ENCODE assay signal across 28 mouse cellular contexts in genomic region chr13:101096856-101097255, GRCm38 (mm10).
DNase-seq lines count a peak whose midpoint lies in the region; ATAC-seq and TF ChIP-seq lines count a peak whose summit lies in the region.
"Had no signal": no experiment of that assay in that cellular context is flagged by ENCODE, and none has a peak within 500 bp of the region (broad histone marks: within the 10 kb centered on the region; RNA-seq: fewer than 3 reads in every experiment).

No protein-coding gene starts in this region.

- WGBS in lung, postnatal 0 days = 47% methylated on average over 1 of the region's 1 CpGs
- 26% methylated on average over 1 of the region's 1 CpGs for WGBS in lung, adult 2 months
- 86% methylated on average over 1 of the region's 1 CpGs for WGBS in heart, embryonic 10.5 days

- no peaks in the 10 kb centered on the region for H3K27me3 ChIP-seq in lung, postnatal 0 days (replicated peaks; ENCODE audit: insufficient read depth, low read length)
- H3K27me3 ChIP-seq in heart, embryonic 10.5 days (ENCODE audit: insufficient read depth, poor library complexity, severe bottlenecking) = no peaks in the 10 kb centered on the region
- H3K27me3 ChIP-seq: forebrain, embryonic 12.5 days; hindbrain, embryonic 15.5 days; limb, embryonic 13.5 days; liver, embryonic 12.5 days; lung, embryonic 15.5 days; Patski had no signal

- H3K4me1 ChIP-seq in lung, postnatal 0 days (ENCODE audit: insufficient read depth, low read depth, low read length) = no peaks in the 10 kb centered on the region
- H3K4me1 ChIP-seq in lung, adult 2 months (ENCODE audit: control insufficient read depth, insufficient read depth, low read length) = no peaks in the 10 kb centered on the region
- no peaks in the 10 kb centered on the region for H3K4me1 ChIP-seq in heart, embryonic 10.5 days
- H3K4me1 ChIP-seq: forebrain, embryonic 12.5 days; hindbrain, embryonic 10.5 days; hindbrain, embryonic 15.5 days; liver, embryonic 12.5 days; lung, embryonic 15.5 days had no signal

- H3K36me3 ChIP-seq in lung, postnatal 0 days (ENCODE audit: insufficient read depth, low read length) = no peaks in the 10 kb centered on the region
- H3K36me3 ChIP-seq in heart, embryonic 10.5 days = no peaks in the 10 kb centered on the region
- H3K36me3 ChIP-seq: forebrain, embryonic 12.5 days; hindbrain, embryonic 10.5 days; hindbrain, embryonic 15.5 days; limb, embryonic 13.5 days; liver, embryonic 12.5 days; lung, embryonic 15.5 days had no signal

- no peak overlapping the region for H3K9ac ChIP-seq in lung, postnatal 0 days (replicated peaks; ENCODE audit: low read depth)
- H3K9ac ChIP-seq: forebrain, embryonic 12.5 days; forebrain, postnatal 0 days; hindbrain, embryonic 15.5 days; limb, embryonic 13.5 days; liver, embryonic 12.5 days; lung, embryonic 15.5 days had no signal

- H3K4me2 ChIP-seq in lung, postnatal 0 days (replicated peaks; ENCODE audit: low read depth, low read length) = no peak overlapping the region
- H3K4me2 ChIP-seq: forebrain, embryonic 12.5 days; hindbrain, embryonic 15.5 days; limb, embryonic 13.5 days; liver, embryonic 12.5 days; lung, embryonic 15.5 days had no signal

- no peaks in the 10 kb centered on the region for H3K9me3 ChIP-seq in lung, postnatal 0 days (ENCODE audit: low read length)
- no peaks in the 10 kb centered on the region for H3K9me3 ChIP-seq in heart, embryonic 10.5 days
- H3K9me3 ChIP-seq: forebrain, embryonic 12.5 days; hindbrain, embryonic 10.5 days; hindbrain, embryonic 15.5 days; limb, embryonic 13.5 days; liver, embryonic 12.5 days; lung, embryonic 15.5 days had no signal

- no peak for TF ChIP-seq CTCF in gastrocnemius, adult 2 months (IDR thresholded peaks at IDR 0.05)
- no peak for TF ChIP-seq CTCF in lung, postnatal 0 days (IDR thresholded peaks at IDR 0.05)
- no peak for TF ChIP-seq CTCF in lung, adult 2 months (IDR thresholded peaks at IDR 0.05; ENCODE audit: insufficient read depth, low read length)

- peak; percentile 61 for TF ChIP-seq EP300 in lung, postnatal 0 days (IDR thresholded peaks at IDR 0.05)

- TF ChIP-seq POLR2A in lung, adult 2 months (IDR thresholded peaks at IDR 0.05; ENCODE audit: borderline replicate concordance, extremely low read depth, low read depth, low read length) = no peak

- intact Hi-C loops in gastrocnemius, adult 2 months (cut with DNase I) = no loop called here
- intact Hi-C loops in gastrocnemius, postnatal 14 days (cut with DNase I; ENCODE audit: low total_unique reads) = no loop called here

- no peak for DNase-seq in gastrocnemius, adult 2 months
- no peak for DNase-seq in gastrocnemius, postnatal 14 days
- DNase-seq in lung, postnatal 0 days (ENCODE audit: low spot score) = peak; percentile 75
- DNase-seq in lung, adult 2 months = no peak
- peak; percentile 21 for DNase-seq in fat pad, adult 2 months (ENCODE audit: extremely low read depth, low read depth, low spot score)
- DNase-seq in heart, adult 9 months (ENCODE audit: low spot score in 2 of 2) = no peak
- DNase-seq in heart, embryonic 10.5 days (ENCODE audit: low spot score) = no peak
- DNase-seq: adrenal gland, postnatal 25 days; cerebellum, adult 11-12 months; cerebellum, adult 9-11 months; forebrain, postnatal 0 days; gastrocnemius, postnatal 25 days; heart, adult 2 months; heart, postnatal 14 days; kidney, adult 11 months; kidney, postnatal 36 days; midbrain, embryonic 14.5 days; right cerebral cortex, postnatal 14 days; thymus, postnatal 25 days had no signal

- H3K4me3 ChIP-seq in gastrocnemius, adult 2 months = no peak overlapping the region
- no peak overlapping the region for H3K4me3 ChIP-seq in lung, postnatal 0 days (ENCODE audit: low read depth, low read length)
- no peak overlapping the region for H3K4me3 ChIP-seq in lung, adult 2 months (replicated peaks; ENCODE audit: extremely low read depth, low read depth, low read length)
- no peak overlapping the region for H3K4me3 ChIP-seq in heart, embryonic 10.5 days
- H3K4me3 ChIP-seq: erythroblast, embryonic 14.5 days; forebrain, embryonic 12.5 days; heart, adult 2 months; hindbrain, embryonic 10.5 days; hindbrain, embryonic 15.5 days; limb, embryonic 13.5 days; liver, embryonic 12.5 days; lung, embryonic 15.5 days had no signal

- H3K27ac ChIP-seq in gastrocnemius, adult 2 months = 0 out of 2 replicates have a peak overlapping the region, but pooled peaks have one; percentile 5
- H3K27ac ChIP-seq in lung, postnatal 0 days (ENCODE audit: low read length) = no peak overlapping the region
- no peak overlapping the region for H3K27ac ChIP-seq in heart, embryonic 10.5 days
- H3K27ac ChIP-seq: forebrain, embryonic 12.5 days; heart, adult 2 months; hindbrain, embryonic 10.5 days; hindbrain, embryonic 15.5 days; limb, embryonic 13.5 days; liver, embryonic 12.5 days; lung, embryonic 15.5 days had no signal

- peak; percentile 56 for ATAC-seq in lung, postnatal 0 days
- ATAC-seq: forebrain, postnatal 0 days; inflammation-experienced regulatory T-cells, adult 6 months; liver, embryonic 12.5 days; Patski had no signal

Comparison
In these comparisons a context has a peak if more than half of its experiments do, and no peak if none do; other contexts are left out.
1. DNase-seq: peak in lung, postnatal 0 days (single experiment) and fat pad, adult 2 months (single experiment); none in gastrocnemius, adult 2 months (single experiment), gastrocnemius, postnatal 14 days (single experiment), lung, adult 2 months (single experiment), heart, adult 9 months (0 of 2) and heart, embryonic 10.5 days (single experiment).